Mouse (Mus musculus) lung, postnatal 25 days (tissue): Measurements from ENCODE around the gene Cfap61.

Source experiments
- DNase-seq: peaks from one replicate; pipeline ENCODE4 v3.0.0; 2022; ENCODE audit warnings: low spot score

Gene Cfap61

GRCm38 (mm10) chr2:146147801-146148200 is 213.2 kb downstream of the Cfap61 start:
- no peak for DNase-seq

GRCm38 (mm10) chr2:146149206-146149974 is 214.8 kb downstream of the Cfap61 start:
- DNase-seq: no peak

GRCm38 (mm10) chr2:146168017-146168803 is 233.6 kb downstream of the Cfap61 start:
- peak; percentile 44 for DNase-seq

- DNase-seq: no peak
These were observed 234.9 kb downstream of the Cfap61 start for GRCm38 (mm10) chr2:146169492-146169891.

GRCm38 (mm10) chr2:146172106-146172505 is 237.5 kb downstream of the Cfap61 start:
- DNase-seq: no peak

- DNase-seq: no peak
These were observed 239.6 kb downstream of the Cfap61 start for GRCm38 (mm10) chr2:146174173-146174572.

GRCm38 (mm10) chr2:146178718-146179117 is 244.1 kb downstream of the Cfap61 start:
- no peak for DNase-seq

- DNase-seq: no peak
These were observed 249.5 kb downstream of the Cfap61 start for GRCm38 (mm10) chr2:146183830-146184793.

- no peak for DNase-seq
These were observed 261.5 kb downstream of the Cfap61 start for GRCm38 (mm10) chr2:146196126-146196525.

GRCm38 (mm10) chr2:146197947-146198346 is 263.4 kb downstream of the Cfap61 start:
- no peak for DNase-seq

GRCm38 (mm10) chr2:146210968-146211367 is 276.4 kb downstream of the Cfap61 start:
- DNase-seq: no peak

- peak; percentile 28 for DNase-seq
These were observed 280.1 kb downstream of the Cfap61 start for GRCm38 (mm10) chr2:146214715-146215114.

- DNase-seq: no peak
These were observed 281.8 kb downstream of the Cfap61 start for GRCm38 (mm10) chr2:146216111-146217064.

- no peak for DNase-seq
These were observed 282.8 kb downstream of the Cfap61 start for GRCm38 (mm10) chr2:146217227-146217980.

GRCm38 (mm10) chr2:146218161-146218691 is 283.6 kb downstream of the Cfap61 start:
- no peak for DNase-seq

GRCm38 (mm10) chr2:146218881-146219535 is 284.4 kb downstream of the Cfap61 start:
- no peak for DNase-seq

GRCm38 (mm10) chr2:146219791-146220190 is 285.2 kb downstream of the Cfap61 start:
- no peak for DNase-seq

GRCm38 (mm10) chr2:146220591-146221075 is 286.0 kb downstream of the Cfap61 start:
- DNase-seq: no peak
